Comparison of ENCODE assay signal across 8 mouse cellular contexts in genomic region chr7:127674977-127675376, GRCm38 (mm10). TPM values are rescaled to one million over a fixed set of nuclear protein-coding genes. Genes with fewer than 3 reads are reported as not detected.
DNase-seq lines count a peak whose midpoint lies in the region; ATAC-seq and TF ChIP-seq lines count a peak whose summit lies in the region.

No protein-coding gene starts in this region.

- TF ChIP-seq CTCF in C2C12 (IDR thresholded peaks at IDR 0.05; ENCODE audit: control insufficient read depth, insufficient read depth, insufficient read length) = peak; percentile 76
- peak; percentile 99 for TF ChIP-seq CTCF in stomach, postnatal 0 days (IDR thresholded peaks at IDR 0.05; ENCODE audit: low read depth)

- no peaks in the 10 kb centered on the region for H3K27me3 ChIP-seq in C2C12 (ENCODE audit: control insufficient read depth, insufficient read depth, insufficient read length)
- no peaks in the 10 kb centered on the region for H3K27me3 ChIP-seq in heart, embryonic 14.5 days (ENCODE audit: control insufficient read depth, insufficient read depth, low read length)
- no peaks in the 10 kb centered on the region for H3K27me3 ChIP-seq in liver, embryonic 11.5 days (replicated peaks; ENCODE audit: control insufficient read depth, insufficient read depth, low read length)
- no peaks in the 10 kb centered on the region for H3K27me3 ChIP-seq in neural tube, embryonic 11.5 days (ENCODE audit: control insufficient read depth, insufficient read depth, low read length)
- H3K27me3 ChIP-seq in stomach, postnatal 0 days (ENCODE audit: control insufficient read depth, insufficient read depth, low read length) = no peaks in the 10 kb centered on the region

- H3ac ChIP-seq in C2C12 (ENCODE audit: control insufficient read depth, insufficient read length, low read depth) = no peak overlapping the region

- no peak overlapping the region for H3K9ac ChIP-seq in heart, embryonic 14.5 days (ENCODE audit: low read length)
- H3K9ac ChIP-seq in liver, embryonic 11.5 days (ENCODE audit: low read depth, low read length) = no peak overlapping the region
- no peak overlapping the region for H3K9ac ChIP-seq in neural tube, embryonic 11.5 days (ENCODE audit: low read length)
- no peak overlapping the region for H3K9ac ChIP-seq in stomach, postnatal 0 days (ENCODE audit: low read length)

- no peak overlapping the region for H3K4me2 ChIP-seq in heart, embryonic 14.5 days (ENCODE audit: low read length)
- no peak overlapping the region for H3K4me2 ChIP-seq in liver, embryonic 11.5 days
- no peak overlapping the region for H3K4me2 ChIP-seq in neural tube, embryonic 11.5 days (ENCODE audit: low read depth)
- no peak overlapping the region for H3K4me2 ChIP-seq in stomach, postnatal 0 days (replicated peaks; ENCODE audit: low read depth)

- H3K4me3 ChIP-seq in C2C12 (ENCODE audit: insufficient read depth, poor library complexity, severe bottlenecking) = no peak overlapping the region
- H3K4me3 ChIP-seq in heart, embryonic 14.5 days (ENCODE audit: control insufficient read depth in 1 of 2, insufficient read depth in 1 of 2, low read depth in 1 of 2, low read length in 2 of 2) = no peak overlapping the region
- H3K4me3 ChIP-seq in liver, embryonic 11.5 days (ENCODE audit: low read depth, low read length) = no peak overlapping the region
- no peak overlapping the region for H3K4me3 ChIP-seq in neural tube, embryonic 11.5 days (ENCODE audit: low read depth, low read length)
- no peak overlapping the region for H3K4me3 ChIP-seq in stomach, postnatal 0 days (ENCODE audit: low read depth, low read length)

- no peaks in the 10 kb centered on the region for H3K36me3 ChIP-seq in C2C12 (ENCODE audit: control insufficient read depth, insufficient read depth)
- H3K36me3 ChIP-seq in heart, embryonic 14.5 days (ENCODE audit: control insufficient read depth, insufficient read depth, low read length) = no peaks in the 10 kb centered on the region
- no peaks in the 10 kb centered on the region for H3K36me3 ChIP-seq in liver, embryonic 11.5 days (ENCODE audit: control insufficient read depth, insufficient read depth, low read length)
- no peaks in the 10 kb centered on the region; the same call in 1 of the 2 replicates for H3K36me3 ChIP-seq in neural tube, embryonic 11.5 days (ENCODE audit: control insufficient read depth, insufficient read depth, low read length)
- no peaks in the 10 kb centered on the region for H3K36me3 ChIP-seq in stomach, postnatal 0 days (ENCODE audit: control insufficient read depth, insufficient read depth, low read length)

- H3K9me3 ChIP-seq in heart, embryonic 14.5 days (ENCODE audit: control insufficient read depth, low read length) = no peaks in the 10 kb centered on the region
- H3K9me3 ChIP-seq in liver, embryonic 11.5 days (ENCODE audit: control insufficient read depth, low read length) = no peaks in the 10 kb centered on the region
- no peaks in the 10 kb centered on the region for H3K9me3 ChIP-seq in neural tube, embryonic 11.5 days (ENCODE audit: control insufficient read depth, low read length)
- H3K9me3 ChIP-seq in stomach, postnatal 0 days (ENCODE audit: control insufficient read depth, low read length) = no peaks in the 10 kb centered on the region

- H3K27ac ChIP-seq in heart, embryonic 14.5 days (replicated peaks in 1 of 2; ENCODE audit: control insufficient read depth in 1 of 2, insufficient read depth in 1 of 2, low read depth in 2 of 2, low read length in 2 of 2) = no peak overlapping the region
- no peak overlapping the region for H3K27ac ChIP-seq in liver, embryonic 11.5 days (ENCODE audit: low read depth, low read length)
- H3K27ac ChIP-seq in neural tube, embryonic 11.5 days (ENCODE audit: low read depth, low read length) = no peak overlapping the region
- H3K27ac ChIP-seq in stomach, postnatal 0 days (replicated peaks) = no peak overlapping the region; the same call in 1 of the 2 replicates

- ATAC-seq in erythroblast, adult 5-6 weeks (replicated peaks; ENCODE audit: low FRiP score, poor library complexity, severe bottlenecking) = peak; percentile 82
- ATAC-seq in heart, embryonic 14.5 days (ENCODE audit: insufficient number of reproducible peaks, insufficient read depth, low FRiP score, low read depth) = peak; percentile 51
- no peak; the same call in 1 of the 2 replicates for ATAC-seq in liver, embryonic 11.5 days (replicated peaks; ENCODE audit: low FRiP score)
- ATAC-seq in neural tube, embryonic 11.5 days (ENCODE audit: insufficient read depth, low FRiP score, low TSS enrichment) = no peak
- peak; percentile 73; the same call in 1 of the 2 replicates for ATAC-seq in stomach, postnatal 0 days (ENCODE audit: low FRiP score, low TSS enrichment)

- 2% methylated on average over 5 of the region's 5 CpGs for WGBS in heart, embryonic 14.5 days
- 3% methylated on average over 5 of the region's 5 CpGs for WGBS in liver, embryonic 11.5 days
- 5% methylated on average over 5 of the region's 5 CpGs for WGBS in neural tube, embryonic 11.5 days
- WGBS in stomach, postnatal 0 days = 3% methylated on average over 5 of the region's 5 CpGs

- H3K4me1 ChIP-seq in heart, embryonic 14.5 days (ENCODE audit: control insufficient read depth in 2 of 2, insufficient read depth in 2 of 2, low read length in 2 of 2) = no peaks in the 10 kb centered on the region
- 0 out of 2 replicates have a peak, but pooled peaks cover 2% of the 10 kb centered on the region for H3K4me1 ChIP-seq in liver, embryonic 11.5 days (replicated peaks; ENCODE audit: control insufficient read depth, insufficient read depth, low read length)
- no peaks in the 10 kb centered on the region for H3K4me1 ChIP-seq in neural tube, embryonic 11.5 days (ENCODE audit: control insufficient read depth, insufficient read depth, low read length)
- no peaks in the 10 kb centered on the region for H3K4me1 ChIP-seq in stomach, postnatal 0 days (replicated peaks; ENCODE audit: control insufficient read depth, insufficient read depth)

- TF ChIP-seq EP300 in stomach, postnatal 0 days (optimal IDR thresholded peaks at IDR 0.05) = no peak

- H3K79me3 ChIP-seq in C2C12 (ENCODE audit: low read depth) = no peaks in the 10 kb centered on the region

- peak; percentile 97 for DNase-seq in brain, adult 2 months (ENCODE audit: low read depth, low spot score)
- peak; percentile 92 for DNase-seq in kidney, postnatal 10 days
- DNase-seq in liver, embryonic 11.5 days (ENCODE audit: low spot score) = peak; percentile 74
- DNase-seq in neural tube, embryonic 11.5 days (ENCODE audit: low spot score) = peak; percentile 86
- peak; percentile 83 for DNase-seq in stomach, postnatal 0 days (ENCODE audit: low spot score)

- no peaks in the 10 kb centered on the region for H3K79me2 ChIP-seq in C2C12 (ENCODE audit: control insufficient read depth, insufficient read depth)

TF ChIP-seq in C2C12, 6 proteins besides CTCF, POLR2A, EP300 and RAD21:
- TF ChIP-seq CEBPB (IDR thresholded peaks at IDR 0.05; ENCODE audit: low read depth) (no peak), MYOG (IDR thresholded peaks at IDR 0.05; ENCODE audit: control insufficient read depth, extremely low read depth, insufficient read length) (no peak), FOSL1 (IDR thresholded peaks at IDR 0.05; ENCODE audit: insufficient read depth, low read length, poor library complexity, severe bottlenecking) (no peak), MYOD1 (IDR thresholded peaks at IDR 0.05; ENCODE audit: control insufficient read depth, insufficient read length, low read depth) (no peak), MAX (IDR thresholded peaks at IDR 0.05) (no peak), USF1 (IDR thresholded peaks at IDR 0.05; ENCODE audit: low read depth) (no peak)

RNA-seq across cellular contexts. Expression of gene Bcl7c, which starts 33.8 kb away (rescaled TPM):
- 132 TPM for polyA plus RNA-seq in C2C12 (2012; fragmentation: generic; extraction: Trizol)
- 28.8 and 41.3 TPM in 2 replicates for total RNA-seq in erythroblast, adult 5-6 weeks (2015; ENCODE audit: low replicate concordance)
- total RNA-seq in erythroblast, adult 5-6 weeks (2017; ENCODE audit: low replicate concordance) = 3.8 and 4.3 TPM in 2 replicates
- 30.6 and 41.1 TPM in 2 replicates for polyA plus RNA-seq in heart, embryonic 14.5 days (2014; fragmentation: Nextera tagmentation; extraction: Ambion mirVana)
- 46.8 and 50.7 TPM in 2 replicates for polyA plus RNA-seq in liver, embryonic 11.5 days (2014; fragmentation: Nextera tagmentation; extraction: Ambion mirVana)
- 54.5 and 55.5 TPM in 2 replicates for polyA plus RNA-seq in neural tube, embryonic 11.5 days (2014; fragmentation: Nextera tagmentation; extraction: Ambion mirVana)
- 42.2 and 46.8 TPM in 2 replicates for polyA plus RNA-seq in stomach, postnatal 0 days (2015; fragmentation: Nextera tagmentation; extraction: Ambion mirVana)

RNA-seq across cellular contexts. Expression of gene Ctf1, which starts 37.6 kb away (rescaled TPM):
- polyA plus RNA-seq in C2C12 (2012; fragmentation: generic; extraction: Trizol) = 9.2 TPM
- total RNA-seq in erythroblast, adult 5-6 weeks (2015; ENCODE audit: low replicate concordance) = 0.63 TPM in 1 of 2 replicates, not detected in the other
- not detected in 2 replicates for total RNA-seq in erythroblast, adult 5-6 weeks (2017; ENCODE audit: low replicate concordance)
- polyA plus RNA-seq in heart, embryonic 14.5 days (2014; fragmentation: Nextera tagmentation; extraction: Ambion mirVana) = 4.7 and 5.6 TPM in 2 replicates
- polyA plus RNA-seq in liver, embryonic 11.5 days (2014; fragmentation: Nextera tagmentation; extraction: Ambion mirVana) = 5.5 and 5.8 TPM in 2 replicates
- polyA plus RNA-seq in neural tube, embryonic 11.5 days (2014; fragmentation: Nextera tagmentation; extraction: Ambion mirVana) = 6.0 and 8.8 TPM in 2 replicates
- polyA plus RNA-seq in stomach, postnatal 0 days (2015; fragmentation: Nextera tagmentation; extraction: Ambion mirVana) = 13.4 and 14.5 TPM in 2 replicates

RNA-seq across cellular contexts. Expression of gene Ctf2, which starts 57.0 kb away (rescaled TPM):
- 0.13 TPM for polyA plus RNA-seq in C2C12 (2012; fragmentation: generic; extraction: Trizol)
- total RNA-seq in erythroblast, adult 5-6 weeks (2015; ENCODE audit: low replicate concordance) = not detected in 2 replicates
- total RNA-seq in erythroblast, adult 5-6 weeks (2017; ENCODE audit: low replicate concordance) = not detected in 2 replicates
- not detected in 2 replicates for polyA plus RNA-seq in heart, embryonic 14.5 days (2014; fragmentation: Nextera tagmentation; extraction: Ambion mirVana)
- polyA plus RNA-seq in liver, embryonic 11.5 days (2014; fragmentation: Nextera tagmentation; extraction: Ambion mirVana) = 0.25 and 0.40 TPM in 2 replicates
- polyA plus RNA-seq in neural tube, embryonic 11.5 days (2014; fragmentation: Nextera tagmentation; extraction: Ambion mirVana) = 0.18 TPM in 1 of 2 replicates, not detected in the other
- polyA plus RNA-seq in stomach, postnatal 0 days (2015; fragmentation: Nextera tagmentation; extraction: Ambion mirVana) = 0.08 and 0.13 TPM in 2 replicates

RNA-seq across cellular contexts. Expression of gene Zfp629, which starts 59.4 kb away (rescaled TPM):
- 5.2 TPM for polyA plus RNA-seq in C2C12 (2012; fragmentation: generic; extraction: Trizol)
- 0.77 and 0.84 TPM in 2 replicates for total RNA-seq in erythroblast, adult 5-6 weeks (2015; ENCODE audit: low replicate concordance)
- 2.0 and 3.2 TPM in 2 replicates for total RNA-seq in erythroblast, adult 5-6 weeks (2017; ENCODE audit: low replicate concordance)
- polyA plus RNA-seq in heart, embryonic 14.5 days (2014; fragmentation: Nextera tagmentation; extraction: Ambion mirVana) = 10.7 and 12.3 TPM in 2 replicates
- 8.3 and 9.8 TPM in 2 replicates for polyA plus RNA-seq in liver, embryonic 11.5 days (2014; fragmentation: Nextera tagmentation; extraction: Ambion mirVana)
- 34.5 and 37.9 TPM in 2 replicates for polyA plus RNA-seq in neural tube, embryonic 11.5 days (2014; fragmentation: Nextera tagmentation; extraction: Ambion mirVana)
- polyA plus RNA-seq in stomach, postnatal 0 days (2015; fragmentation: Nextera tagmentation; extraction: Ambion mirVana) = 3.6 and 3.7 TPM in 2 replicates

Comparison
In these comparisons a context has a peak if more than half of its experiments do, and no peak if none do; other contexts are left out.
1. ATAC-seq: peak in erythroblast, adult 5-6 weeks (single experiment), heart, embryonic 14.5 days (single experiment) and stomach, postnatal 0 days (single experiment); none in liver, embryonic 11.5 days (single experiment) and neural tube, embryonic 11.5 days (single experiment).
2. Peak in every context shown above with its lines, with median percentiles within 50 percentile points of each other: DNase-seq.